In the genomic region with DNA sequence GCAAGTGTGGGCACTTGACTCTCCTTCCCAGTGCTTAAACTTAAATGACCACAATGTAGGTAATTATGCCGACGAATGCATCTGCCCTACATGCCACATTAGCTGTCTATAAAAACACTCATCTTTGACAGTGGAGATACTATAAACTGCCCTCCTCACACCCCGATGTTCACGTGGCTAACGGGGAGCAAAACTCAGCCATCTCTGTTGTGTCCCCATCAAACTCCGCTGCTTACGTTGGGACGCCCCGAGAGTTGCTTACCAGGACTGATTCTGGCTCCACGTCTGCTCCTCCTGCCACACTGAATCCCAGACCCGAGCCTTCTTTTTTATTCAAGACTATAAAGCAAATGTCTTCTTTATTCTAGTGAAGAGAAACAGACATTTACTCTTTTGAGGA, we compare ENCODE assay signal across 23 mouse cellular contexts. TPM values are rescaled to one million over a fixed set of nuclear protein-coding genes. Genes with fewer than 3 reads are reported as not detected.
DNase-seq lines count a peak whose midpoint lies in the region; ATAC-seq lines count a peak whose summit lies in the region.
"Had no signal": no experiment of that assay in that cellular context is flagged by ENCODE, and none has a peak within 500 bp of the region (broad histone marks: within the 10 kb centered on the region; RNA-seq: fewer than 3 reads in every experiment).

No protein-coding gene starts in this region.

- 85% methylated on average over 11 of the region's 11 CpGs for WGBS in heart, embryonic 10.5 days
- 85% methylated on average over 11 of the region's 11 CpGs for WGBS in liver, embryonic 11.5 days
- WGBS in liver, embryonic 12.5 days (ENCODE audit: insufficient replicate concordance): 77% methylated on average over 11 of the region's 11 CpGs
- 89% methylated on average over 11 of the region's 11 CpGs for WGBS in stomach, embryonic 16.5 days

- no peak for ATAC-seq in liver, embryonic 11.5 days (replicated peaks; ENCODE audit: low FRiP score)
- no peak for ATAC-seq in liver, embryonic 12.5 days
- ATAC-seq in stomach, embryonic 16.5 days (ENCODE audit: insufficient read depth, low FRiP score): no peak
- ATAC-seq: activated CD4-positive, CD25-positive, alpha-beta regulatory T cell, adult 4 months; forebrain, embryonic 13.5 days; inflammation-experienced regulatory T-cells, adult 6 months; Patski had no signal

- peaks cover 36% of the 10 kb centered on the region for H3K4me1 ChIP-seq in heart, embryonic 10.5 days
- peaks cover 31% of the 10 kb centered on the region for H3K4me1 ChIP-seq in liver, embryonic 11.5 days (replicated peaks; ENCODE audit: control insufficient read depth, insufficient read depth, low read length)
- H3K4me1 ChIP-seq in liver, embryonic 12.5 days: peaks cover 39% of the 10 kb centered on the region
- peaks cover 7% of the 10 kb centered on the region; the same call in 1 of the 2 replicates for H3K4me1 ChIP-seq in stomach, embryonic 16.5 days (ENCODE audit: control insufficient read depth, insufficient read depth, low read length)

- peak overlapping the region; percentile 65 for H3K4me2 ChIP-seq in liver, embryonic 11.5 days
- H3K4me2 ChIP-seq in liver, embryonic 12.5 days: peak overlapping the region; percentile 68
- peak overlapping the region; percentile 14; the same call in 1 of the 2 replicates for H3K4me2 ChIP-seq in stomach, embryonic 16.5 days (ENCODE audit: low read depth, low read length)
- H3K4me2 ChIP-seq: forebrain, embryonic 13.5 days; midbrain, embryonic 12.5 days had no signal

- no peak overlapping the region for H3K9ac ChIP-seq in liver, embryonic 11.5 days (ENCODE audit: low read depth, low read length)
- no peak overlapping the region for H3K9ac ChIP-seq in liver, embryonic 12.5 days
- H3K9ac ChIP-seq in stomach, embryonic 16.5 days (ENCODE audit: low read length): no peak overlapping the region
- H3K9ac ChIP-seq: forebrain, embryonic 13.5 days; midbrain, embryonic 12.5 days had no signal

- H3K4me3 ChIP-seq in heart, embryonic 10.5 days: no peak overlapping the region
- no peak overlapping the region for H3K4me3 ChIP-seq in liver, embryonic 11.5 days (ENCODE audit: low read depth, low read length)
- no peak overlapping the region for H3K4me3 ChIP-seq in liver, embryonic 12.5 days
- H3K4me3 ChIP-seq in stomach, embryonic 16.5 days (replicated peaks; ENCODE audit: low read length): no peak overlapping the region
- H3K4me3 ChIP-seq: embryonic facial prominence, embryonic 10.5 days; forebrain, embryonic 13.5 days; midbrain, embryonic 12.5 days; myocyte had no signal

- DNase-seq in heart, embryonic 10.5 days (ENCODE audit: low spot score): no peak
- no peak for DNase-seq in heart, adult 18-20 months
- DNase-seq in liver, embryonic 11.5 days (ENCODE audit: low spot score): no peak
- no peak for DNase-seq in liver
- no peak for DNase-seq in natural killer cell, adult 2 months (ENCODE audit: low spot score in 2 of 2)
- DNase-seq in thymus, postnatal 10 days (ENCODE audit: low spot score in 2 of 2): no peak
- DNase-seq: cerebellum, adult 18-20 months; cerebellum, postnatal 36 days; left cerebral cortex, postnatal 4 days; retina, postnatal 1 day; right cerebral cortex, postnatal 4 days; thymus, adult 2 months had no signal

- peaks cover 3% of the 10 kb centered on the region; the same call in 1 of the 2 replicates for H3K27me3 ChIP-seq in heart, embryonic 10.5 days (ENCODE audit: insufficient read depth, poor library complexity, severe bottlenecking)
- H3K27me3 ChIP-seq in liver, embryonic 11.5 days (replicated peaks; ENCODE audit: control insufficient read depth, insufficient read depth, low read length): no peaks in the 10 kb centered on the region
- H3K27me3 ChIP-seq in liver, embryonic 12.5 days (replicated peaks): no peaks in the 10 kb centered on the region; the same call in 1 of the 2 replicates
- H3K27me3 ChIP-seq in stomach, embryonic 16.5 days (ENCODE audit: control insufficient read depth, insufficient read depth, low read length): no peaks in the 10 kb centered on the region
- H3K27me3 ChIP-seq: forebrain, embryonic 13.5 days; Patski had no signal

- no peaks in the 10 kb centered on the region for H3K9me3 ChIP-seq in heart, embryonic 10.5 days
- H3K9me3 ChIP-seq in liver, embryonic 11.5 days (ENCODE audit: control insufficient read depth, low read length): no peaks in the 10 kb centered on the region
- no peaks in the 10 kb centered on the region for H3K9me3 ChIP-seq in liver, embryonic 12.5 days (replicated peaks)
- no peaks in the 10 kb centered on the region for H3K9me3 ChIP-seq in stomach, embryonic 16.5 days (replicated peaks; ENCODE audit: control insufficient read depth, low read length)
- H3K9me3 ChIP-seq: embryonic facial prominence, embryonic 10.5 days; forebrain, embryonic 13.5 days; midbrain, embryonic 12.5 days had no signal

- peak overlapping the region; percentile 77 for H3K27ac ChIP-seq in heart, embryonic 10.5 days
- peak overlapping the region; percentile 94 for H3K27ac ChIP-seq in liver, embryonic 11.5 days (ENCODE audit: low read depth, low read length)
- peak overlapping the region; percentile 85 for H3K27ac ChIP-seq in liver, embryonic 12.5 days
- H3K27ac ChIP-seq in stomach, embryonic 16.5 days (ENCODE audit: low read length): peak overlapping the region; percentile 77
- H3K27ac ChIP-seq: embryonic facial prominence, embryonic 10.5 days; forebrain, embryonic 13.5 days; midbrain, embryonic 12.5 days had no signal

- peaks cover 6% of the 10 kb centered on the region; the same call in 1 of the 2 replicates for H3K36me3 ChIP-seq in heart, embryonic 10.5 days
- no peaks in the 10 kb centered on the region for H3K36me3 ChIP-seq in liver, embryonic 11.5 days (ENCODE audit: control insufficient read depth, insufficient read depth, low read length)
- H3K36me3 ChIP-seq in liver, embryonic 12.5 days: no peaks in the 10 kb centered on the region
- no peaks in the 10 kb centered on the region for H3K36me3 ChIP-seq in stomach, embryonic 16.5 days (ENCODE audit: control insufficient read depth, insufficient read depth, low read length)
- H3K36me3 ChIP-seq: embryonic facial prominence, embryonic 10.5 days; midbrain, embryonic 12.5 days had no signal

RNA-seq across cellular contexts. Expression of gene 1810049J17Rik, which starts 46.7 kb away (rescaled TPM):
- not detected in 2 replicates for polyA plus RNA-seq in heart, embryonic 10.5 days (2016; fragmentation: Nextera tagmentation; extraction: Ambion mirVana)
- total RNA-seq in heart, adult 18-20 months (2021): 1 to 10 TPM; 1.1 to 1.2 TPM
- polyA plus RNA-seq in liver, embryonic 11.5 days (2014; fragmentation: Nextera tagmentation; extraction: Ambion mirVana): 0.58 and 1.3 TPM in 2 replicates
- 1.2 and 1.9 TPM in 2 replicates for polyA plus RNA-seq in liver, embryonic 12.5 days (2016; fragmentation: Nextera tagmentation; extraction: Ambion mirVana)
- 0.75 TPM in 1 of 2 replicates, not detected in the other for polyA plus RNA-seq in stomach, embryonic 16.5 days (2015; fragmentation: Nextera tagmentation; extraction: Ambion mirVana)
- total RNA-seq: granulocyte monocyte progenitor cell, adult 5-6 weeks; left cerebral cortex, postnatal 4 days; neutrophil, adult 5-6 weeks had no signal
- polyA plus RNA-seq: activated CD4-positive, CD25-positive, alpha-beta regulatory T cell, adult 4 months; embryonic facial prominence, embryonic 10.5 days; forebrain, embryonic 13.5 days; inflammation-experienced regulatory T-cells, adult 6 months; thymus, adult 2 months had no signal

RNA-seq across cellular contexts. Expression of gene Golph3, which starts 47.1 kb away (rescaled TPM):
- 64.5 and 73.9 TPM in 2 replicates for polyA plus RNA-seq in heart, embryonic 10.5 days (2016; fragmentation: Nextera tagmentation; extraction: Ambion mirVana)
- total RNA-seq in heart, adult 18-20 months (2021): 10 to 100 TPM; 82.6 to 93.4 TPM
- 93.0 and 107 TPM in 2 replicates for polyA plus RNA-seq in liver, embryonic 11.5 days (2014; fragmentation: Nextera tagmentation; extraction: Ambion mirVana)
- polyA plus RNA-seq in liver, embryonic 12.5 days (2016; fragmentation: Nextera tagmentation; extraction: Ambion mirVana): 79.8 and 82.7 TPM in 2 replicates
- 70.8 and 73.8 TPM in 2 replicates for polyA plus RNA-seq in stomach, embryonic 16.5 days (2015; fragmentation: Nextera tagmentation; extraction: Ambion mirVana)

Comparison
In these comparisons a context has a peak if more than half of its experiments do, and no peak if none do; other contexts are left out.
1. H3K4me2 ChIP-seq: peak in every context shown above with its lines; median percentile 68 in liver, embryonic 12.5 days; 65 in liver, embryonic 11.5 days; 14 in stomach, embryonic 16.5 days.